Mouse (Mus musculus): Measurements from ENCODE around the gene Krt10. TPM values are rescaled to one million over a fixed set of nuclear protein-coding genes. Genes with fewer than 3 reads are reported as not detected.

Gene Krt10
- total RNA-seq, 2 experiments from 2014 or later: 4.4 to 6.4 TPM

DNA sequence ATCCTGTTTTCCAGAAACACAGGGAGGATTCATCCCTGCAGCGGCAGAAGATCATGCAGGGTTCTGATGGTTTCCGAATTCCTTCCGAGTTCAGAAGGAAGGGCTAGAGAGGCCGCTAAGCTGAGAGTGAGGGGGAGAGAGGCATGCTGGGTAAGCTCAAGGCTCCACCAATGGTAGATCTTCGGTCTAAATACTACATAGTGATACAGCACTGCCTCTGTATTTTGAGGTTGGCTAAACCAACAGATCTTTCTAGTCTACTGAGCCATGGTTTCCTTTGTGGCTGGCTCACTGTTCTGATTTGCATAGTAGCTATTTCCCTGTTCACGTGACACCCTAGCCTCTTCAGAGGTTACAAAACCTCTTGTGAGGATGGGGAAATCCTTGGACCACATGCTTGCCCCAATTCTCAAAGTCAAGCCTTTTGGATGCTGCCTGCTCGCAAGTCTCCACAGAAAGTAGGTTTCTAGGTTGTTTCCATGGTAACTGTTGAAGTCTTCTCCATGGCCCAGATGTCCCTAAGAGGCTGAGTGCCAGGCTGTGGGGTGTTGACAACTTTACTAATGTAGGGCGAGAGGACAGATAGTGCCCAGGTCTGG, 19.2 kb downstream of the Krt10 start:
- DNase-seq: no peak

DNA sequence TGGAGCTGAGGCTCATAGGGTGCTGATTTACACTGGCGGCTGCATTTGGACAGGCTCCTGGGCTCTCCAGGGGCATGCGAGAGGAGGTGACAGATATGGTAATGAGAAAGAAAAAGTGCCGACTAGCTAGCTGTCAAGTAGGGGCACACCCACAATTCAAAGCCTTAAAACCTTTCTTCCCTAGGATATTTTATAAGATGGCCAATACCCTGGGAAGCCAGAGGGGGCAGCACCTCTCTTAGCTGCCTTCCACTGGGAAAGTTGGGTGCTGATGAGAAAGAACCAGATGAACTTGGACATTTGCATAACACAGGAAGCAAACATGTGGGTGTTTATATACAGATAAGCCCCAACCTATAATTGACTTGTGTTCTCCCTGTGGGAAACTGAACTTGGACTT, 19.9 kb downstream of the Krt10 start:
- DNase-seq: peak in 1 of 2 experiments; percentile 28

DNA sequence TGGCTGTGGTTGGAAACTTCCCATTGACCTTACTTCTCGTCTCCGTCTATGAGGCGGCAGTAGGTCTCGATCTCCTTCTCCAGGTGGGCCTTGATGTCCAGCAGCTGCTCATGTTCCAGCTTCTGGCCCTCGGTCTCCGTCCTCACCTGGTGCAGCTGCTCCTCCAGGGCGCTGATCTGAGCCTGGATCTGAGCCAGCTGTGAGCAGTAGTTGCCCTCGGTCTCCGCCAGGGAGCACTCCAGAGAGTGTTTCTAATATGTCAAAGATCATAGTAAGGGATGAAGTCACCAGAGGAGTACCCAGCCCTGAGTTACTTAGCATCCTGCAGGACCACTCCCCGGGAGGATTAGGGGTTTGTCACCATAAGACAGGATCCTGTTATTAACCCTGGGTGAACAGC, 22.4 kb downstream of the Krt10 start:
- DNase-seq: peak; percentile 9 to 35

DNA sequence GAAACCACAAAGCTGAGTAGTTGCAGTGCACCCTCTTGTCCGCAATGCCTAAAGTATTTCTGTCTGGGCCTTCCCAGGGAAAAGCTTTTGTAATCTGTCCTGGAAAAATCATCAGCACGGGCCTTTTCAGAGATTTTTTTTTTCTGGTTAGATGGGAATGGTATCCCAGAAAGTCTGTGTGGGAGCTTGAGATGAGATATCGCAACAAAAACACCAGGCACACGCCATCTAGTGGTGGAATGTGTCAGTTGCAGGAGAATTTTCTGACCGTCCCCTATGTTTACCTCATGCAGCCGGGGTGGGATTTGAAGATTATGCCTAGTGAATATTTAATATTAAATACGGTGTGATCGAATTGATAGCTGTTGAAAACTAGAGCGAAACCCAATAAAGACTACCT, 24.8 kb downstream of the Krt10 start:
- DNase-seq: peak in 1 of 2 experiments; percentile 26

DNA sequence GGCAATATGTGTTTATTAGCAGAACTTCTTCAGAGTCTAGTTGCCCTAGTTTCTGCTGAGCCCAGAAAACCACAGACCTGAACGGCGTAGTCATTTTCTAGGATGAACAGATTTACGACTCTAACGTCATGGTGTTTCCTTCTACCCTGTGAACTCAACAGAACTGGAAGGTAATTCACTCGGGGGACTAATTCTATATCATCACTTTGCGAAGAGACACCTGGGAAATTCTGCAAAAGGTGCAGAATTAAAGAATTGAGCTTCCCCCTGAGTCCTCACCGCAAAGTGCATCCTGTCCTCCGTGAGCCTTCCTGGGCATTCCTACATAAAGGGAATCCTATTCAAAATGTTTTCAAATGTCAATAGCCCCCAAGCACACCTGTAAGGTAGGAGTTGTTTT, 27.7 kb downstream of the Krt10 start:
- DNase-seq: no peak

DNA sequence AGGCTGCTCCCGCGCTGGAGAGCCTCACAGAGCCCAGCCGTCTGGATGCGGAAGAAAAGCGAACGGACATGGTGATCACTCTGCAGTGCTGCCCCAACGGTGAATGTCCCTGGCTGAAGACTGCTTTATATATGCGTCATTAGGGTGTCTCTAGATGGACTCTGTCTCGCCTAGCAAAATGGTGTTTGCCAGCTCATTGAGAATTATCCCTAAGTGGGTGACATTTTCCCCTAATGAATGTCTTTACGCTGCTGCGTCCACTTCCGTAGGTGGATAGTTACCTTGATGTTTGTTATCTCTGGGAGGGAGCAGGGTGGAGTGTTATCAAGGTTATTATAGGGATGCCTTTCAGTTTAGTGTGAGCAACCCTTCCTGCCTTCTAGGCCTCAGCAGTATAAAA, 38.2 kb downstream of the Krt10 start, which contains the start of gene Krt27:
Gene Krt27 (minus strand): TSS at position 101 of the 400 bp plus-strand sequence.
- no peak for DNase-seq

DNA sequence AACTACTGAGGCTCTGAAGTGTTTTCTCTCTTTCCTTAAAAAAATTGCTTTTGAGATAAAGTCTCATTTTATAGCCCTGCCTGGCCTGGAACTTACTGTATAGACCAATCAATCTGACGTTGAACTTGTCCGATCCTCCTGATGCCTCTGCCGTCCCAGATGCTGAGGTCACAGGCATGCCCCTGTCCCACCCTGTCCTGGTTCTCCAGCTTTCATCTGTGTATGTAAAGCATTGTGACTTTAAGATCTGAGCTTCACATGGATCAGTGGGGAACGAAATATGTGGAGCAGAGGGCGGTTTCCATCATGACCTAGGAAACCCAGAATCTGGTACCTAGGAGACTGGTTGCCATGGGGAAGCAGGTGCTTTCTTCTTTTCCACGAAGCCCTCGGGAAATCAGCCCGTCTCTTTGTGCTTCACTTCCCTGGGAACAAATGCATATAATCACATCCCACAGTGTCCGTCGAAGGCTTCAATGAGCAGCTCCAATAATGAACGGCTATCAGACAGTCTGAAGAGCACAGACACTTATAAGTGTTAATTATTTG, 49.8 kb downstream of the Krt10 start:
- DNase-seq: no peak

DNA sequence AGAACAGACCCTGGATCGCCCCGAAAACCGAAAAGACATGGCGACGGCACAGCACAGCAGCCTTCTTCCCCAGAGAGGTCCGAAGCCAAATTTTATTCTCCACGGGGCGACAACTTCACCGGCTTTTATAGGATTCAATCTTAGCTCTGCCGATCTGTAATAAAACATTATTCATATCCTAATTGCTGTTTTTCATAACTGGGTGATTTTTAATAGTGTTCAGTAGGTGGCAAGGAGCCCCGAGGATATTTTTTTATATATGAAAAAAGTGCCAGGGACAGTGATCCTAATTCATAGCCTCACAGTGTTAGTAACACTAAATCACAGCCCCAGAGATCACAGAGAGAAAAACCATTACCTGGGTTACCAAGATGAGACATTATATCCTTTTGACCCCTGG, 51.3 kb downstream of the Krt10 start, which contains the start of gene Krt26:
Gene Krt26 (minus strand): TSS at position 101 of the 400 bp plus-strand sequence.
- DNase-seq: no peak

Other genes starting within 250 kb of the Krt10 start
- gene Ccr7, start 234.3 kb downstream of the Krt10 start, total RNA-seq (2021): under 1 TPM in 1 of 2 experiments, not detected in 1; 0.20 TPM
- gene Smarce1, start 158.3 kb downstream of the Krt10 start, total RNA-seq (2021): 10 to 100 TPM; 50.1 to 60.8 TPM
- 1 to 10 TPM in 1 of 2 experiments, under 1 TPM in 1; 0.79 to 1.1 TPM for gene Krt222, start 145.3 kb downstream of the Krt10 start, total RNA-seq (2021)
- gene Krt24, start 104.1 kb downstream of the Krt10 start, total RNA-seq (2021): not detected
- not detected for gene Krt25, start 66.4 kb downstream of the Krt10 start, total RNA-seq (2021)
- not detected for gene Krt26, start 51.4 kb downstream of the Krt10 start, total RNA-seq (2021)
- not detected for gene Krt27, start 38.3 kb downstream of the Krt10 start, total RNA-seq (2021)
- not detected for gene Krt28, start 14.5 kb downstream of the Krt10 start, total RNA-seq (2021)
- gene Krt12, start 32.9 kb upstream of the Krt10 start, total RNA-seq (2021): not detected
- gene Krt20, start 48.8 kb upstream of the Krt10 start, total RNA-seq (2021): under 1 TPM in 1 of 2 experiments, not detected in 1; 0.26 TPM
- under 1 TPM in 1 of 2 experiments, not detected in 1; 0.16 TPM for gene Krt23, start 103.8 kb upstream of the Krt10 start, total RNA-seq (2021)
- gene Krt39, start 132.0 kb upstream of the Krt10 start, total RNA-seq (2021): not detected
- gene Krt40, start 153.8 kb upstream of the Krt10 start, total RNA-seq (2021): not detected
- not detected for gene Krtap3-3, start 161.5 kb upstream of the Krt10 start, total RNA-seq (2021)
- not detected for gene Krtap3-2, start 167.5 kb upstream of the Krt10 start, total RNA-seq (2021)
- not detected for gene Gm11939, start 170.1 kb upstream of the Krt10 start, total RNA-seq (2021)
- not detected for gene Krtap3-1, start 177.3 kb upstream of the Krt10 start, total RNA-seq (2021)
- not detected for gene Krtap1-5, start 191.7 kb upstream of the Krt10 start, total RNA-seq (2021)
- not detected for gene Krtap1-4, start 194.3 kb upstream of the Krt10 start, total RNA-seq (2021)
- gene Krtap1-3, start 202.0 kb upstream of the Krt10 start, total RNA-seq (2021): not detected
- not detected for gene Krtap9-3, start 208.7 kb upstream of the Krt10 start, total RNA-seq (2021)
- gene Gm11938, start 213.9 kb upstream of the Krt10 start, total RNA-seq (2021): not detected
- not detected for gene Gm11937, start 220.8 kb upstream of the Krt10 start, total RNA-seq (2021)
- gene Krtap2-4, start 225.5 kb upstream of the Krt10 start, total RNA-seq (2021): not detected
- not detected for gene Gm11562, start 231.1 kb upstream of the Krt10 start, total RNA-seq (2021)
- not detected for gene Krtap4-1, start 238.9 kb upstream of the Krt10 start, total RNA-seq (2021)
- gene Krtap4-2, start 245.7 kb upstream of the Krt10 start, total RNA-seq (2021): not detected

Data from adrenal gland, postnatal 36 days (tissue).